Mouse (Mus musculus) embryonic facial prominence, embryonic 10.5 days (tissue): ENCODE measurements around the gene Snx11. TPM values are rescaled to one million over a fixed set of nuclear protein-coding genes. Genes with fewer than 3 reads are reported as not detected.

ENCODE experiments used
- DNase-seq: peaks from one replicate; pipeline ENCODE4 v3.0.0-alpha.2; 2017; ENCODE audit warnings: low spot score
- H3K27ac ChIP-seq: fragments of 300-500 bp; sonication (generic); replicated peaks from 2 replicates; pipeline ENCODE4 v1.5.1; 2016; ENCODE audit warnings: mild to moderate bottlenecking
- H3K27me3 ChIP-seq: fragments of 300-500 bp; sonication (generic); replicated peaks from 2 replicates; pipeline ENCODE4 v1.6.1; 2016; ENCODE audit warnings: low read depth, mild to moderate bottlenecking; ENCODE audit not compliant: poor library complexity, severe bottlenecking
- H3K36me3 ChIP-seq: fragments of 300-500 bp; sonication (generic); replicated peaks from 2 replicates; pipeline ENCODE4 v1.6.1; 2016; ENCODE audit warnings: mild to moderate bottlenecking, moderate library complexity
- H3K4me1 ChIP-seq: fragments of 300-500 bp; sonication (generic); 2 replicates; pipeline ENCODE4 v1.6.1; 2016
- H3K4me3 ChIP-seq: fragments of 300-500 bp; sonication (generic); 2 replicates; pipeline ENCODE4 v1.5.1; 2016; ENCODE audit warnings: mild to moderate bottlenecking, moderate library complexity
- H3K9me3 ChIP-seq: fragments of 300-500 bp; sonication (generic); 2 replicates; pipeline ENCODE4 v1.6.1; 2016; ENCODE audit warnings: mild to moderate bottlenecking
- WGBS: fragments of 180-500 bp; shearing (Covaris S2); methylation state at CpG from one replicate; pipeline ENCODE4 v1.1.7; 2016; 5-methylcytosine and 5-hydroxymethylcytosine counted together
- polyA plus RNA-seq: library from polyadenylated mRNA; unstranded; fragments of >200 nt; fragmentation: Nextera tagmentation; extraction: Ambion mirVana; gene quantifications from 2 replicates; pipeline ENCODE4 v1.2.1, GENCODE M21; 2016

The Snx11 gene
- polyA plus RNA-seq, 1 experiment from 2014 or later = 25.5 TPM

- Histone ChIP-seq H3K4me3 (no peak overlapping the region), H3K9me3 (no peaks in the 10 kb centered on the region), H3K36me3 (no peaks in the 10 kb centered on the region), H3K27me3 (peaks cover 32% of the 10 kb centered on the region), H3K4me1 (peaks cover 22% of the 10 kb centered on the region), H3K27ac (no peak overlapping the region)
- DNase-seq = no peak
- 72% methylated on average over 6 of the region's 6 CpGs for WGBS
Observed at GRCm38 (mm10) chr11:96746648-96747047, 30.7 kb downstream of the Snx11 start.

GRCm38 (mm10) chr11:96743891-96744290 is 33.5 kb downstream of the Snx11 start:
- no peaks in the 10 kb centered on the region for H3K36me3 ChIP-seq
- DNase-seq = no peak
- H3K4me3 ChIP-seq = no peak overlapping the region
- peaks cover 44% of the 10 kb centered on the region for H3K27me3 ChIP-seq
- H3K27ac ChIP-seq = no peak overlapping the region
- H3K4me1 ChIP-seq = peaks cover 38% of the 10 kb centered on the region
- H3K9me3 ChIP-seq = no peaks in the 10 kb centered on the region
- WGBS = 85% methylated on average over 4 of the region's 4 CpGs

GRCm38 (mm10) chr11:96743000-96743399 is 34.4 kb downstream of the Snx11 start:
- Histone ChIP-seq H3K27ac (no peak overlapping the region), H3K4me1 (peaks cover 42% of the 10 kb centered on the region), H3K9me3 (no peaks in the 10 kb centered on the region), H3K36me3 (no peaks in the 10 kb centered on the region), H3K4me3 (no peak overlapping the region), H3K27me3 (peaks cover 53% of the 10 kb centered on the region)
- DNase-seq = no peak
- 79% methylated on average over 11 of the region's 11 CpGs for WGBS

- H3K9me3 ChIP-seq = no peaks in the 10 kb centered on the region
- H3K27me3 ChIP-seq = peaks cover 57% of the 10 kb centered on the region
- no peak for DNase-seq
- no peak overlapping the region for H3K27ac ChIP-seq
- no peaks in the 10 kb centered on the region for H3K36me3 ChIP-seq
- no peak overlapping the region for H3K4me3 ChIP-seq
- peaks cover 40% of the 10 kb centered on the region for H3K4me1 ChIP-seq
- 33% methylated on average over 12 of the region's 12 CpGs for WGBS
Observed at GRCm38 (mm10) chr11:96741995-96742394, 35.4 kb downstream of the Snx11 start.

GRCm38 (mm10) chr11:96740796-96741195 is 36.6 kb downstream of the Snx11 start:
- 76% methylated on average over 12 of the region's 12 CpGs for WGBS
- Histone ChIP-seq H3K4me1 (peaks cover 49% of the 10 kb centered on the region), H3K27me3 (peaks cover 67% of the 10 kb centered on the region), H3K4me3 (no peak overlapping the region), H3K36me3 (no peaks in the 10 kb centered on the region), H3K27ac (no peak overlapping the region), H3K9me3 (no peaks in the 10 kb centered on the region)
- DNase-seq = no peak

- DNase-seq = no peak
- WGBS = 73% methylated on average over 14 of the region's 14 CpGs
- Histone ChIP-seq H3K9me3 (no peaks in the 10 kb centered on the region), H3K4me3 (no peak overlapping the region), H3K36me3 (no peaks in the 10 kb centered on the region), H3K27me3 (peaks cover 60% of the 10 kb centered on the region), H3K27ac (no peak overlapping the region), H3K4me1 (peaks cover 48% of the 10 kb centered on the region)
Observed at GRCm38 (mm10) chr11:96737673-96738471, 39.5 kb downstream of the Snx11 start.

GRCm38 (mm10) chr11:96736361-96736760 is 41.0 kb downstream of the Snx11 start:
- H3K27ac ChIP-seq = no peak overlapping the region
- H3K27me3 ChIP-seq = peaks cover 49% of the 10 kb centered on the region
- DNase-seq = no peak
- H3K4me1 ChIP-seq = peaks cover 39% of the 10 kb centered on the region
- peak overlapping the region; percentile 49 for H3K4me3 ChIP-seq
- WGBS = 21% methylated on average over 11 of the region's 11 CpGs
- H3K9me3 ChIP-seq = no peaks in the 10 kb centered on the region
- H3K36me3 ChIP-seq = no peaks in the 10 kb centered on the region

- Histone ChIP-seq H3K4me3 (peak overlapping the region; percentile 49), H3K27ac (0 out of 2 replicates have a peak overlapping the region, but pooled peaks have one; percentile 35), H3K36me3 (no peaks in the 10 kb centered on the region), H3K9me3 (no peaks in the 10 kb centered on the region), H3K4me1 (peaks cover 35% of the 10 kb centered on the region), H3K27me3 (peaks cover 44% of the 10 kb centered on the region)
- DNase-seq = peak; percentile 82
- WGBS = 2% methylated on average over 19 of the region's 19 CpGs
Observed at GRCm38 (mm10) chr11:96735908-96736307, 41.5 kb downstream of the Snx11 start.

- Histone ChIP-seq H3K27ac (no peak overlapping the region), H3K4me1 (peaks cover 19% of the 10 kb centered on the region)
- WGBS = 40% methylated on average over 4 of the region's 4 CpGs
Observed at GRCm38 (mm10) chr11:96732657-96733056, 44.7 kb downstream of the Snx11 start.

GRCm38 (mm10) chr11:96730327-96730726 is 47.0 kb downstream of the Snx11 start:
- H3K27ac ChIP-seq = no peak overlapping the region
- H3K4me3 ChIP-seq = no peak overlapping the region
- H3K4me1 ChIP-seq = peaks cover 14% of the 10 kb centered on the region
- no peak for DNase-seq
- no peaks in the 10 kb centered on the region for H3K9me3 ChIP-seq
- H3K36me3 ChIP-seq = no peaks in the 10 kb centered on the region
- H3K27me3 ChIP-seq = peaks cover 6% of the 10 kb centered on the region
- WGBS = 87% methylated on average over 5 of the region's 5 CpGs

More at GRCm38 (mm10) chr11:96732657-96733056, 44.7 kb downstream of the Snx11 start:
- DNase-seq = no peak
- Histone ChIP-seq H3K27me3 (peaks cover 26% of the 10 kb centered on the region), H3K36me3 (no peaks in the 10 kb centered on the region), H3K9me3 (no peaks in the 10 kb centered on the region), H3K4me3 (no peak overlapping the region)

GRCm38 (mm10) chr11:96729462-96729861 is 47.9 kb downstream of the Snx11 start:
- H3K4me3 ChIP-seq = no peak overlapping the region
- no peak for DNase-seq

GRCm38 (mm10) chr11:96728577-96728976 is 48.8 kb downstream of the Snx11 start:
- Histone ChIP-seq H3K4me3 (no peak overlapping the region), H3K36me3 (no peaks in the 10 kb centered on the region), H3K27ac (no peak overlapping the region), H3K9me3 (no peaks in the 10 kb centered on the region), H3K4me1 (peaks cover 14% of the 10 kb centered on the region), H3K27me3 (peaks cover 10% of the 10 kb centered on the region; the same call in 1 of the 2 replicates)
- 43% methylated on average over 2 of the region's 2 CpGs for WGBS
- DNase-seq = no peak

More at GRCm38 (mm10) chr11:96729462-96729861, 47.9 kb downstream of the Snx11 start:
- no peaks in the 10 kb centered on the region for H3K36me3 ChIP-seq
- peaks cover 6% of the 10 kb centered on the region; the same call in 1 of the 2 replicates for H3K27me3 ChIP-seq
- H3K4me1 ChIP-seq = peaks cover 14% of the 10 kb centered on the region
- no peaks in the 10 kb centered on the region for H3K9me3 ChIP-seq
- WGBS = 59% methylated on average over 9 of the region's 9 CpGs
- no peak overlapping the region for H3K27ac ChIP-seq

GRCm38 (mm10) chr11:96725833-96726232 is 51.5 kb downstream of the Snx11 start:
- H3K36me3 ChIP-seq = no peaks in the 10 kb centered on the region
- 78% methylated on average over 1 of the region's 1 CpGs for WGBS
- H3K27ac ChIP-seq = no peak overlapping the region
- no peak for DNase-seq
- 0 out of 2 replicates have a peak, but pooled peaks cover 9% of the 10 kb centered on the region for H3K27me3 ChIP-seq
- H3K4me1 ChIP-seq = peaks cover 6% of the 10 kb centered on the region
- H3K9me3 ChIP-seq = no peaks in the 10 kb centered on the region
- no peak overlapping the region for H3K4me3 ChIP-seq
